Mouse (Mus musculus) lung, embryonic 15.5 days (tissue): ENCODE measurements around the gene Sco1. TPM values are rescaled to one million over a fixed set of nuclear protein-coding genes. Genes with fewer than 3 reads are reported as not detected.

Experiments
- ATAC-seq: fragments of 200-750 bp; cut with Nextera tagmentation; 2 replicates; pipeline ENCODE4 v1.8.0; 2017; ENCODE audit warnings: moderate number of reproducible peaks, borderline replicate concordance; ENCODE audit not compliant: low FRiP score, low TSS enrichment; ENCODE audit errors: extremely low read depth
- H3K27ac ChIP-seq: fragments of 300-500 bp; sonication (generic); 2 replicates; pipeline ENCODE4 v1.5.1; 2015; ENCODE audit warnings: moderate library complexity, mild to moderate bottlenecking, inconsistent platforms
- H3K27me3 ChIP-seq: fragments of 300-500 bp; sonication (generic); 2 replicates; pipeline ENCODE4 v1.6.1; 2015; ENCODE audit warnings: inconsistent platforms
- H3K36me3 ChIP-seq: fragments of 300-500 bp; sonication (generic); 2 replicates; pipeline ENCODE4 v1.6.1; 2015; ENCODE audit warnings: inconsistent platforms
- H3K4me1 ChIP-seq: fragments of 300-500 bp; sonication (generic); 2 replicates; pipeline ENCODE4 v1.6.1; 2015; ENCODE audit warnings: inconsistent platforms
- H3K4me2 ChIP-seq: fragments of 300-500 bp; sonication (generic); 2 replicates; pipeline ENCODE4 v1.6.1; 2015; ENCODE audit warnings: inconsistent platforms, mild to moderate bottlenecking, moderate library complexity
- H3K4me3 ChIP-seq: fragments of 300-500 bp; sonication (generic); 2 replicates; pipeline ENCODE4 v1.5.1; 2015; ENCODE audit warnings: mild to moderate bottlenecking, inconsistent platforms
- H3K9ac ChIP-seq: fragments of 300-500 bp; sonication (generic); 2 replicates; pipeline ENCODE4 v1.6.1; 2015; ENCODE audit warnings: inconsistent platforms
- H3K9me3 ChIP-seq: fragments of 300-500 bp; sonication (generic); 2 replicates; pipeline ENCODE4 v1.6.1; 2016; ENCODE audit warnings: inconsistent platforms
- WGBS: fragments of 180-500 bp; shearing (Covaris S2); methylation state at CpG from one replicate; pipeline ENCODE4 v1.1.7; 2015; 5-methylcytosine and 5-hydroxymethylcytosine counted together
- polyA plus RNA-seq: library from polyadenylated mRNA; unstranded; fragments of >200 nt; fragmentation: Nextera tagmentation; extraction: Ambion mirVana; gene quantifications from 2 replicates; pipeline ENCODE4 v1.2.1, GENCODE M21; 2015

Sco1 gene
- polyA plus RNA-seq, 1 experiment from 2014 or later: 17.2 TPM

DNA sequence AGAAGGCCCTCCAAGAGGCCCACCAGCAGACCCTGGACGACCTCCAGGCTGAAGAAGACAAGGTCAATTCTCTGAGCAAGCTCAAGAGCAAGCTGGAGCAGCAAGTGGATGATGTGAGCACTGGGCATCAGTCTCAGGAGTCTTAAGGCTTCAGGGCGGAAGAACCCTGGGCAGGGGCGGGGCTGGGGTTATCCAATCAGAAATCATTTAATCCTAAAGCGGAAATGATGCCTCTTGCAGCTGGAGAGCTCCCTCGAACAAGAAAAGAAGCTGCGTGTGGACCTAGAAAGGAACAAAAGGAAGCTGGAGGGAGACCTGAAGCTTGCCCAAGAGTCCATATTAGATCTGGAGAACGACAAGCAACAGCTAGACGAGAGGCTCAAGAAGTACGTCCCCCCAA, 40.7 kb downstream of the Sco1 start:
- no peak overlapping the region for H3K4me2 ChIP-seq
- peaks cover 3% of the 10 kb centered on the region; the same call in 1 of the 2 replicates for H3K27me3 ChIP-seq
- no peaks in the 10 kb centered on the region for H3K4me1 ChIP-seq
- no peak overlapping the region for H3K4me3 ChIP-seq
- no peaks in the 10 kb centered on the region for H3K36me3 ChIP-seq
- no peaks in the 10 kb centered on the region for H3K9me3 ChIP-seq
- no peak overlapping the region for H3K27ac ChIP-seq
- no peak overlapping the region for H3K9ac ChIP-seq
- ATAC-seq: no peak
- 71% methylated on average over 9 of the region's 9 CpGs for WGBS

DNA sequence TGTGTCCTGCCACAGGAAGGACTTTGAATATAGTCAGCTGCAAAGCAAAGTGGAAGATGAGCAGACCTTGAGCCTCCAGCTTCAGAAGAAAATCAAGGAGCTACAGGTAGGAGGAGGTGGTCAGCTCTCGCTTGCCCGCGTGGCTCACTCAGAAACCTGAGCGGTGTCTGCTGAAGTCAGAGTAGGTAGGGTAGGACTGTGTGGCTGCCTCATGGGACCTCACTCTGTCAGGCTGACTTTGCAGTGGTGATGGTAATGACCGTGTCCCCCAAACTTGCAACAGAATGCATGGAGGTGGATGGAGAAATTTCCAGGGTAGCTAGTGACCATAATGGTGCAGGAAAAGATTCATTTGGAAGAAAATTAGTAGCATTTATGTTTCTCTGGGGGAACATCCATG, 41.2 kb downstream of the Sco1 start:
- Histone ChIP-seq H3K9ac (no peak overlapping the region), H3K4me2 (no peak overlapping the region), H3K4me3 (no peak overlapping the region), H3K27ac (no peak overlapping the region), H3K27me3 (peaks cover 3% of the 10 kb centered on the region; the same call in 1 of the 2 replicates), H3K9me3 (no peaks in the 10 kb centered on the region), H3K4me1 (no peaks in the 10 kb centered on the region), H3K36me3 (no peaks in the 10 kb centered on the region)
- 98% methylated on average over 5 of the region's 5 CpGs for WGBS
- ATAC-seq: no peak

DNA sequence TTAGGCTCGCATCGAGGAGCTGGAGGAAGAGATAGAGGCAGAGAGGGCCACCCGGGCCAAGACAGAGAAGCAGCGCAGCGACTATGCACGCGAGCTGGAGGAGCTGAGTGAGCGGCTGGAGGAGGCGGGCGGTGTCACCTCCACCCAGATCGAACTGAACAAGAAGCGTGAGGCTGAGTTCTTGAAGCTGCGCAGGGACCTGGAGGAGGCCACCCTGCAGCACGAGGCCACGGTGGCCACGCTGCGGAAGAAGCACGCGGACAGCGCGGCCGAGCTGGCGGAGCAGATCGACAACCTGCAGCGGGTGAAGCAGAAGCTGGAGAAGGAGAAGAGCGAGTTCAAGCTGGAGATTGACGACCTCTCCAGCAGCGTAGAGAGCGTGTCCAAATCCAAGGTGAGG, 42.0 kb downstream of the Sco1 start:
- no peak overlapping the region for H3K9ac ChIP-seq
- H3K27me3 ChIP-seq: peaks cover 3% of the 10 kb centered on the region; the same call in 1 of the 2 replicates
- no peak overlapping the region for H3K27ac ChIP-seq
- WGBS: 65% methylated on average over 29 of the region's 29 CpGs
- H3K9me3 ChIP-seq: no peaks in the 10 kb centered on the region
- no peak overlapping the region for H3K4me2 ChIP-seq
- no peak for ATAC-seq
- no peaks in the 10 kb centered on the region for H3K4me1 ChIP-seq
- no peaks in the 10 kb centered on the region for H3K36me3 ChIP-seq
- no peak overlapping the region for H3K4me3 ChIP-seq

DNA sequence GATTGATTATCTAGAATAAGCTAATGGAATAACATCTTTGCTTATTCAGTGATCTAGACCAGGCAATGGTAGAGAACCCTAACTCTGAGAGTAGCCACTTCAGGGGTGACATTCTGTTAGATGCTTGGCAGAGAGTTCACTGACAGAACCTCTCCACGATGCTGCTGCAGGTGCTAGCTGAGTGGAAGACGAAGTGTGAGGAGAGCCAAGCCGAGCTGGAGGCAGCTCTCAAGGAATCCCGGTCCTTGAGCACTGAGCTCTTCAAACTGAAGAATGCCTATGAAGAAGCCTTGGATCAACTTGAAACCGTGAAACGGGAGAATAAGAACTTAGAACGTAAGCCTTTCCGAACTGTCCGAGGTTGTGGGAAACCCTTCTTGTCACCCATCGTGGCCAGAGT, 45.2 kb downstream of the Sco1 start:
- WGBS: 80% methylated on average over 10 of the region's 10 CpGs
- no peak overlapping the region for H3K4me3 ChIP-seq
- H3K27ac ChIP-seq: no peak overlapping the region
- H3K36me3 ChIP-seq: no peaks in the 10 kb centered on the region
- no peaks in the 10 kb centered on the region for H3K9me3 ChIP-seq
- peaks cover 3% of the 10 kb centered on the region; the same call in 1 of the 2 replicates for H3K27me3 ChIP-seq
- H3K9ac ChIP-seq: no peak overlapping the region
- no peak overlapping the region for H3K4me2 ChIP-seq
- H3K4me1 ChIP-seq: no peaks in the 10 kb centered on the region
- ATAC-seq: no peak

GRCm38 (mm10) chr11:67098427-67098826, 46.0 kb downstream of the Sco1 start:
- Histone ChIP-seq H3K9me3 (no peaks in the 10 kb centered on the region), H3K27ac (no peak overlapping the region), H3K9ac (no peak overlapping the region), H3K36me3 (no peaks in the 10 kb centered on the region), H3K27me3 (peaks cover 3% of the 10 kb centered on the region; the same call in 1 of the 2 replicates), H3K4me3 (no peak overlapping the region), H3K4me2 (no peak overlapping the region), H3K4me1 (no peaks in the 10 kb centered on the region)
- ATAC-seq: no peak
- 77% methylated on average over 11 of the region's 11 CpGs for WGBS

DNA sequence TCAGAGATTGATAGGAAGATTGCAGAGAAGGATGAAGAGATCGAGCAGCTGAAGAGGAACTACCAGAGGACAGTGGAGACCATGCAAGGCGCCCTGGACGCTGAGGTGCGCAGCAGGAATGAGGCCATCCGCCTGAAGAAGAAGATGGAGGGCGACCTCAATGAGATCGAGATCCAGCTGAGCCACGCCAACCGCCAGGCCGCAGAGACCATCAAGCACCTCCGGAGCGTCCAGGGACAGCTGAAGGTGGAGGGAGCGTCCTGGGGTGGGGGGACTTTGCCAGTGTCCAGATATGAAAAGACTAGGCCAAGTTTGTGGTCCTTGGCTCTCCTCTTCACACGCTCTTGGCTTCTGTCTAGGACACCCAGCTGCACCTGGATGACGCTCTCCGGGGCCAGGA, 46.8 kb downstream of the Sco1 start:
- Histone ChIP-seq H3K4me3 (no peak overlapping the region), H3K36me3 (no peaks in the 10 kb centered on the region), H3K4me1 (no peaks in the 10 kb centered on the region), H3K9me3 (no peaks in the 10 kb centered on the region), H3K4me2 (no peak overlapping the region), H3K9ac (no peak overlapping the region), H3K27ac (no peak overlapping the region), H3K27me3 (peaks cover 3% of the 10 kb centered on the region; the same call in 1 of the 2 replicates)
- WGBS: 93% methylated on average over 16 of the region's 16 CpGs
- ATAC-seq: no peak

GRCm38 (mm10) chr11:67100169-67100568, 47.7 kb downstream of the Sco1 start:
- H3K4me3 ChIP-seq: no peak overlapping the region
- WGBS: 23% methylated on average over 6 of the region's 6 CpGs
- no peaks in the 10 kb centered on the region for H3K4me1 ChIP-seq
- H3K4me2 ChIP-seq: no peak overlapping the region
- ATAC-seq: no peak
- no peaks in the 10 kb centered on the region for H3K27me3 ChIP-seq
- no peaks in the 10 kb centered on the region for H3K36me3 ChIP-seq
- H3K27ac ChIP-seq: no peak overlapping the region
- no peaks in the 10 kb centered on the region for H3K9me3 ChIP-seq
- H3K9ac ChIP-seq: no peak overlapping the region

DNA sequence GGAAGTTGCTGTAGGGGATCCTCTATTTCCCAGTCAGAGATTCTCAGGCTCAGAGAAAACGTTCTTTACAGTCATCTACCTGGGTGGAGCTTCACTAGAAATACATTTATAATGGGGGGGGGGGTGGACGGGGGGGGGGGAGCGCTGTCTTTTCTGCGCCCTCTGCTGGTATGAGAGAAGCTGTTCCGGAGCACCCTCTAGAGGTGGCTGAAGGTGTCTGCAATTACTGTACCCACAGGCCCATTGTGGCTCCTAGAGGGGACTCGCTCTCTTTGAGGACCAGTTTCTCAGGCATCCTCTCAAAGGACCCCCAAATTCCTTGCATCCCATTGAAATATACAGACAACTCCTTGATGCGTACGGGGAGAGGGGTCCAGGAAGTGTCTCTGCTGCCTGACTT, 49.2 kb downstream of the Sco1 start:
- no peaks in the 10 kb centered on the region for H3K4me1 ChIP-seq
- no peak overlapping the region for H3K4me2 ChIP-seq
- ATAC-seq: no peak
- H3K27me3 ChIP-seq: no peaks in the 10 kb centered on the region
- no peak overlapping the region for H3K9ac ChIP-seq
- 22% methylated on average over 7 of the region's 8 CpGs for WGBS
- no peak overlapping the region for H3K27ac ChIP-seq
- no peaks in the 10 kb centered on the region for H3K36me3 ChIP-seq
- H3K9me3 ChIP-seq: no peaks in the 10 kb centered on the region
- no peak overlapping the region for H3K4me3 ChIP-seq

GRCm38 (mm10) chr11:67103256-67103655, 50.8 kb downstream of the Sco1 start:
- WGBS: 65% methylated on average over 9 of the region's 9 CpGs
- Histone ChIP-seq H3K27me3 (no peaks in the 10 kb centered on the region), H3K9me3 (no peaks in the 10 kb centered on the region), H3K27ac (no peak overlapping the region), H3K4me3 (no peak overlapping the region), H3K36me3 (no peaks in the 10 kb centered on the region), H3K9ac (no peak overlapping the region), H3K4me1 (no peaks in the 10 kb centered on the region), H3K4me2 (no peak overlapping the region)
- no peak for ATAC-seq

- H3K9ac ChIP-seq: no peak overlapping the region
Measured at GRCm38 (mm10) chr11:67104242-67104641, 51.8 kb downstream of the Sco1 start.

DNA sequence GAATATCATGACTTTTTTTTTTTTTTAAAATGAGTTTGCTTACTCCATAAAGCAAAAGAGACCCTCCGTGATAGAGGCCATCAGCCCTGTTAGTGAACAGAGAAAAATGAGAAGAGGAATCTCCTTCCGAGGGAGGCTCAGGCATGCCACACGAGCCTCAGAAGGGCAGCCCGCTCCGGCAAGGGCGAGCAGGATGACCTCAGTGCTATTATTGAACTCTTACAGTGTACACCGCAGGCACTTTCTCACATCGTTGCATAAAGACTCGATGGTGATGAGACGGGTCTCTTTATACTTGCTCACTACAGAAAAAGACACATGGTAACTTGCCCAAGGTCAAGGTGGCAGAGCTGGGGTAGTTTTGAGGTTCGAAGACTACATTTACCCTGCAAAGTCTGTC, 52.2 kb downstream of the Sco1 start:
- Histone ChIP-seq H3K9ac (no peak overlapping the region), H3K4me1 (no peaks in the 10 kb centered on the region), H3K36me3 (no peaks in the 10 kb centered on the region), H3K4me2 (no peak overlapping the region), H3K4me3 (no peak overlapping the region), H3K9me3 (no peaks in the 10 kb centered on the region), H3K27me3 (no peaks in the 10 kb centered on the region), H3K27ac (no peak overlapping the region)
- ATAC-seq: no peak
- WGBS: 60% methylated on average over 11 of the region's 11 CpGs

More at GRCm38 (mm10) chr11:67104242-67104641, 51.8 kb downstream of the Sco1 start:
- ATAC-seq: no peak
- Histone ChIP-seq H3K4me3 (no peak overlapping the region), H3K27me3 (no peaks in the 10 kb centered on the region), H3K4me1 (no peaks in the 10 kb centered on the region), H3K4me2 (no peak overlapping the region), H3K9me3 (no peaks in the 10 kb centered on the region), H3K27ac (no peak overlapping the region), H3K36me3 (no peaks in the 10 kb centered on the region)
- 59% methylated on average over 1 of the region's 1 CpGs for WGBS

GRCm38 (mm10) chr11:67105689-67106088, 53.2 kb downstream of the Sco1 start:
- WGBS: 54% methylated on average over 4 of the region's 4 CpGs
- Histone ChIP-seq H3K4me2 (no peak overlapping the region), H3K27ac (no peak overlapping the region), H3K27me3 (no peaks in the 10 kb centered on the region), H3K4me1 (no peaks in the 10 kb centered on the region), H3K9ac (no peak overlapping the region), H3K9me3 (no peaks in the 10 kb centered on the region), H3K4me3 (no peak overlapping the region), H3K36me3 (no peaks in the 10 kb centered on the region)
- ATAC-seq: no peak

- Histone ChIP-seq H3K27me3 (no peaks in the 10 kb centered on the region; the same call in 1 of the 2 replicates), H3K4me1 (no peaks in the 10 kb centered on the region), H3K36me3 (no peaks in the 10 kb centered on the region), H3K4me3 (no peak overlapping the region), H3K9me3 (no peaks in the 10 kb centered on the region), H3K27ac (no peak overlapping the region), H3K9ac (no peak overlapping the region), H3K4me2 (no peak overlapping the region)
- WGBS: 85% methylated on average over 10 of the region's 10 CpGs
- no peak for ATAC-seq
Measured at GRCm38 (mm10) chr11:67106973-67107372, 54.5 kb downstream of the Sco1 start.
